Mouse (Mus musculus) myocyte (in vitro differentiated cells): Measurements from ENCODE around the gene Asb17.

Experiments used
- CEBPB ChIP-seq: IDR thresholded peaks from 2 replicates; pipeline ENCODE4 v1.6.1; 2011; ENCODE audit warnings: mild to moderate bottlenecking, moderate library complexity; ENCODE audit not compliant: poor library complexity, insufficient read depth, severe bottlenecking
- E2F4 ChIP-seq: IDR thresholded peaks from one replicate; pipeline ENCODE4 v1.6.1; 2011; ENCODE audit warnings: mild to moderate bottlenecking, control low read depth, moderate library complexity; ENCODE audit not compliant: insufficient read depth
- MAX ChIP-seq: IDR thresholded peaks from one replicate; pipeline ENCODE4 v1.6.1; 2011; ENCODE audit warnings: low read depth, mild to moderate bottlenecking, control low read depth
- POLR2A ChIP-seq: IDR thresholded peaks from one replicate; pipeline ENCODE4 v1.6.1; 2011; ENCODE audit warnings: low read depth, mild to moderate bottlenecking, control low read depth, moderate library complexity; ENCODE audit not compliant: insufficient read length

GRCm38 (mm10) chr3:153863816-153864215 lies 19.8 kb downstream of the Asb17 start:
- TF ChIP-seq CEBPB (no peak), E2F4 (no peak), MAX (no peak), POLR2A (no peak)
